Mouse (Mus musculus): ENCODE measurements at regions not wholly inside any gene's neighbourhood (a gene's known extent, or its start where the extent isn't known, plus 50 kb on each side); places are given as distances from the start of the nearest gene placed in this dataset.

GRCm38 (mm10) chr8:8984159-8984828, 294.0 kb upstream of the Arglu1 start:
- no peaks in the 10 kb centered on the region for H3K9me3 ChIP-seq (ENCODE audit: control insufficient read depth, low read length)
- no peak for TF ChIP-seq POLR2A (IDR thresholded peaks at IDR 0.05; ENCODE audit: borderline replicate concordance, extremely low read depth, insufficient read depth, insufficient read length)
- no peak overlapping the region for H3K4me2 ChIP-seq (replicated peaks; ENCODE audit: low read depth, low read length, severe bottlenecking)
- ATAC-seq (ENCODE audit: low FRiP score, low read depth) (no peak), DNase-seq (ENCODE audit: low spot score) (no peak)
- H3K27me3 ChIP-seq (ENCODE audit: control insufficient read depth, insufficient read depth, low read length), result no peaks in the 10 kb centered on the region
- H3K36me3 ChIP-seq (ENCODE audit: control insufficient read depth, insufficient read depth, low read length), result no peaks in the 10 kb centered on the region
- H3K4me1 ChIP-seq (ENCODE audit: control insufficient read depth, insufficient read depth, low read length), result peaks cover 15% of the 10 kb centered on the region; the same call in 1 of the 2 replicates
- 25% methylated on average over 13 of the region's 13 CpGs for WGBS
- no peak overlapping the region for H3K4me3 ChIP-seq (replicated peaks; ENCODE audit: low read length)
- H3K27ac ChIP-seq (replicated peaks; ENCODE audit: low read depth, low read length), result no peak overlapping the region
- H3K9ac ChIP-seq (ENCODE audit: low read depth, low read length, severe bottlenecking), result no peak overlapping the region

- Histone ChIP-seq H3K9me3 (ENCODE audit: control insufficient read depth, low read length) (no peaks in the 10 kb centered on the region), H3K27ac (replicated peaks; ENCODE audit: low read depth, low read length) (no peak overlapping the region), H3K4me2 (replicated peaks; ENCODE audit: low read depth, low read length, severe bottlenecking) (no peak overlapping the region), H3K9ac (ENCODE audit: low read depth, low read length, severe bottlenecking) (no peak overlapping the region), H3K4me1 (ENCODE audit: control insufficient read depth, insufficient read depth, low read length) (peaks cover 15% of the 10 kb centered on the region; the same call in 1 of the 2 replicates), H3K36me3 (ENCODE audit: control insufficient read depth, insufficient read depth, low read length) (no peaks in the 10 kb centered on the region), H3K27me3 (ENCODE audit: control insufficient read depth, insufficient read depth, low read length) (no peaks in the 10 kb centered on the region), H3K4me3 (replicated peaks; ENCODE audit: low read length) (no peak overlapping the region)
- TF ChIP-seq POLR2A (IDR thresholded peaks at IDR 0.05; ENCODE audit: borderline replicate concordance, extremely low read depth, insufficient read depth, insufficient read length), result no peak
- DNase-seq (ENCODE audit: low spot score), result no peak
- WGBS, result 38% methylated on average over 5 of the region's 5 CpGs
- ATAC-seq (ENCODE audit: low FRiP score, low read depth), result no peak
Measured at GRCm38 (mm10) chr8:8983133-8983661, 292.9 kb upstream of the Arglu1 start.

GRCm38 (mm10) chr8:8978969-8979368, 288.6 kb upstream of the Arglu1 start:
- peaks cover 8% of the 10 kb centered on the region; the same call in 1 of the 2 replicates for H3K4me1 ChIP-seq (ENCODE audit: control insufficient read depth, insufficient read depth, low read length)
- no peak overlapping the region for H3K9ac ChIP-seq (ENCODE audit: low read depth, low read length, severe bottlenecking)
- H3K36me3 ChIP-seq (ENCODE audit: control insufficient read depth, insufficient read depth, low read length), result no peaks in the 10 kb centered on the region
- H3K27ac ChIP-seq (replicated peaks; ENCODE audit: low read depth, low read length), result no peak overlapping the region
- H3K27me3 ChIP-seq (ENCODE audit: control insufficient read depth, insufficient read depth, low read length), result no peaks in the 10 kb centered on the region
- no peak for TF ChIP-seq POLR2A (IDR thresholded peaks at IDR 0.05; ENCODE audit: borderline replicate concordance, extremely low read depth, insufficient read depth, insufficient read length)
- H3K4me2 ChIP-seq (replicated peaks; ENCODE audit: low read depth, low read length, severe bottlenecking), result no peak overlapping the region
- no peak overlapping the region for H3K4me3 ChIP-seq (replicated peaks; ENCODE audit: low read length)
- H3K9me3 ChIP-seq (ENCODE audit: control insufficient read depth, low read length), result no peaks in the 10 kb centered on the region
- ATAC-seq (ENCODE audit: low FRiP score, low read depth) (no peak), DNase-seq (ENCODE audit: low spot score) (no peak)
- WGBS, result 47% methylated on average over 1 of the region's 1 CpGs

- H3K4me2 ChIP-seq (replicated peaks; ENCODE audit: low read depth, low read length, severe bottlenecking), result no peak overlapping the region
- no peak overlapping the region for H3K9ac ChIP-seq (ENCODE audit: low read depth, low read length, severe bottlenecking)
- no peak overlapping the region for H3K4me3 ChIP-seq (replicated peaks; ENCODE audit: low read length)
- no peak for TF ChIP-seq POLR2A (IDR thresholded peaks at IDR 0.05; ENCODE audit: borderline replicate concordance, extremely low read depth, insufficient read depth, insufficient read length)
- DNase-seq (ENCODE audit: low spot score) (no peak), ATAC-seq (ENCODE audit: low FRiP score, low read depth) (no peak)
- H3K27ac ChIP-seq (replicated peaks; ENCODE audit: low read depth, low read length), result no peak overlapping the region
- H3K9me3 ChIP-seq (ENCODE audit: control insufficient read depth, low read length), result no peaks in the 10 kb centered on the region
- H3K4me1 ChIP-seq (ENCODE audit: control insufficient read depth, insufficient read depth, low read length), result 0 out of 2 replicates have a peak, but pooled peaks cover 3% of the 10 kb centered on the region
- H3K36me3 ChIP-seq (ENCODE audit: control insufficient read depth, insufficient read depth, low read length), result no peaks in the 10 kb centered on the region
- WGBS, result 69% methylated on average over 6 of the region's 6 CpGs
- H3K27me3 ChIP-seq (ENCODE audit: control insufficient read depth, insufficient read depth, low read length), result no peaks in the 10 kb centered on the region
Measured at GRCm38 (mm10) chr8:8973769-8974168, 283.4 kb upstream of the Arglu1 start.

- H3K4me1 ChIP-seq (ENCODE audit: control insufficient read depth, insufficient read depth, low read length), result 0 out of 2 replicates have a peak, but pooled peaks cover 4% of the 10 kb centered on the region
- no peaks in the 10 kb centered on the region for H3K27me3 ChIP-seq (ENCODE audit: control insufficient read depth, insufficient read depth, low read length)
- H3K9me3 ChIP-seq (ENCODE audit: control insufficient read depth, low read length), result no peaks in the 10 kb centered on the region
- ATAC-seq (ENCODE audit: low FRiP score, low read depth) (no peak), DNase-seq (ENCODE audit: low spot score) (no peak)
- H3K4me2 ChIP-seq (replicated peaks; ENCODE audit: low read depth, low read length, severe bottlenecking), result no peak overlapping the region
- H3K4me3 ChIP-seq (replicated peaks; ENCODE audit: low read length), result no peak overlapping the region
- no peak overlapping the region for H3K27ac ChIP-seq (replicated peaks; ENCODE audit: low read depth, low read length)
- H3K36me3 ChIP-seq (ENCODE audit: control insufficient read depth, insufficient read depth, low read length), result no peaks in the 10 kb centered on the region
- no peak overlapping the region for H3K9ac ChIP-seq (ENCODE audit: low read depth, low read length, severe bottlenecking)
- no peak for TF ChIP-seq POLR2A (IDR thresholded peaks at IDR 0.05; ENCODE audit: borderline replicate concordance, extremely low read depth, insufficient read depth, insufficient read length)
- 78% methylated on average over 6 of the region's 6 CpGs for WGBS
Measured at GRCm38 (mm10) chr8:8973334-8973733, 283.0 kb upstream of the Arglu1 start.

All from limb, embryonic 14.5 days (tissue).